Mouse (Mus musculus) limb, embryonic 14.5 days (tissue): Measurements from ENCODE around the gene Olfr726. TPM values are rescaled to one million over a fixed set of nuclear protein-coding genes. Genes with fewer than 3 reads are reported as not detected.

Experiments used
- ATAC-seq: fragments of 200-750 bp; cut with Nextera tagmentation; 2 replicates; pipeline ENCODE4 v1.8.0; 2017; ENCODE audit warnings: low read depth, moderate number of reproducible peaks, moderate TSS enrichment; ENCODE audit not compliant: low FRiP score
- DNase-seq: peaks from one replicate; pipeline ENCODE4 v3.0.0-alpha.2; 2015; ENCODE audit warnings: low spot score
- H3K27ac ChIP-seq: fragments of 300-500 bp; sonication (generic); replicated peaks from 2 replicates; pipeline ENCODE4 v1.5.1; 2014; ENCODE audit warnings: low read depth, mild to moderate bottlenecking, low read length, moderate library complexity, mixed read lengths
- H3K27me3 ChIP-seq: fragments of 300-500 bp; sonication (generic); 2 replicates; pipeline ENCODE4 v1.6.1; 2014; ENCODE audit warnings: low read length, mixed read lengths; ENCODE audit not compliant: control insufficient read depth, insufficient read depth
- H3K36me3 ChIP-seq: fragments of 300-500 bp; sonication (generic); 2 replicates; pipeline ENCODE4 v1.6.1; 2014; ENCODE audit warnings: mild to moderate bottlenecking, low read length, moderate library complexity, mixed read lengths; ENCODE audit not compliant: control insufficient read depth, insufficient read depth
- H3K4me1 ChIP-seq: fragments of 300-500 bp; sonication (generic); 2 replicates; pipeline ENCODE4 v1.6.1; 2014; ENCODE audit warnings: antibody characterized with exemption, low read length, mixed read lengths; ENCODE audit not compliant: control insufficient read depth, insufficient read depth
- H3K4me2 ChIP-seq: fragments of 300-500 bp; sonication (generic); replicated peaks from 2 replicates; pipeline ENCODE4 v1.6.1; 2014; ENCODE audit warnings: low read depth, mild to moderate bottlenecking, low read length, moderate library complexity; ENCODE audit not compliant: severe bottlenecking
- H3K4me3 ChIP-seq: fragments of 300-500 bp; sonication (generic); replicated peaks from 2 replicates; pipeline ENCODE4 v1.5.1; 2014; ENCODE audit warnings: low read length
- H3K9ac ChIP-seq: fragments of 300-500 bp; sonication (generic); 2 replicates; pipeline ENCODE4 v1.6.1; 2014; ENCODE audit warnings: mild to moderate bottlenecking, low read depth, low read length, moderate library complexity; ENCODE audit not compliant: severe bottlenecking
- H3K9me3 ChIP-seq: fragments of 300-500 bp; sonication (generic); 2 replicates; pipeline ENCODE4 v1.6.1; 2016; ENCODE audit warnings: low read length; ENCODE audit not compliant: control insufficient read depth
- POLR2A ChIP-seq: fragments of 200-500 bp; IDR thresholded peaks from 2 replicates; pipeline ENCODE4 v1.8.0; 2012; ENCODE audit warnings: inconsistent platforms, mild to moderate bottlenecking, moderate library complexity, borderline replicate concordance; ENCODE audit not compliant: insufficient read depth, insufficient read length; ENCODE audit errors: extremely low read depth
- WGBS: fragments of 180-500 bp; shearing (Covaris S2); extraction: QIAGEN DNeasy Blood & Tissue Kit; methylation state at CpG from one replicate; pipeline ENCODE4 v1.1.7; 2014; 5-methylcytosine and 5-hydroxymethylcytosine counted together
- polyA plus RNA-seq, 2 experiments: library from polyadenylated mRNA; depleted of rRNA in 1 of 2; stranded (reverse) in 1 of 2; unstranded in 1 of 2; fragments of >200 nt; fragmentation: Nextera tagmentation in 1 of 2; extraction: Ambion mirVana in 1 of 2; gene quantifications; 2 replicates each; pipeline versions ENCODE4 v1.2.1 to v1.2.3; 2012 to 2014

Olfr726 gene
- not detected in 2 replicates for polyA plus RNA-seq (2012; rRNA removed)
- polyA plus RNA-seq (2014; fragmentation: Nextera tagmentation; extraction: Ambion mirVana): not detected in 2 replicates

GRCm38 (mm10) chr14:50090853-50091252, at the start of gene Olfr726:
TSS of gene Olfr726 (minus strand) at chr14:50090953.
- Histone ChIP-seq H3K4me1 (no peaks in the 10 kb centered on the region), H3K4me3 (no peak within 1 kb of the TSS), H3K9me3 (no peaks in the 10 kb centered on the region), H3K36me3 (no peaks in the 10 kb centered on the region), H3K27me3 (no peaks in the 10 kb centered on the region), H3K9ac (no peak within 1 kb of the TSS), H3K4me2 (no peak within 1 kb of the TSS), H3K27ac (no peak within 1 kb of the TSS)
- 72% methylated on average over 1 of the region's 1 CpGs for WGBS
- TF ChIP-seq POLR2A: no peak
- no peak for ATAC-seq
- DNase-seq: no peak

GRCm38 (mm10) chr14:50122886-50123285, 32.1 kb upstream of the Olfr726 start, which contains the start of gene Olfr727:
TSS of gene Olfr727 (plus strand) at chr14:50123186.
- Histone ChIP-seq H3K4me1 (no peaks in the 10 kb centered on the region), H3K4me3 (no peak within 1 kb of the TSS), H3K27ac (no peak within 1 kb of the TSS), H3K4me2 (no peak within 1 kb of the TSS), H3K9me3 (no peaks in the 10 kb centered on the region), H3K9ac (no peak within 1 kb of the TSS), H3K36me3 (no peaks in the 10 kb centered on the region), H3K27me3 (no peaks in the 10 kb centered on the region)
- TF ChIP-seq POLR2A: no peak
- ATAC-seq: no peak
- 89% methylated on average over 1 of the region's 1 CpGs for WGBS
- no peak for DNase-seq

DNA sequence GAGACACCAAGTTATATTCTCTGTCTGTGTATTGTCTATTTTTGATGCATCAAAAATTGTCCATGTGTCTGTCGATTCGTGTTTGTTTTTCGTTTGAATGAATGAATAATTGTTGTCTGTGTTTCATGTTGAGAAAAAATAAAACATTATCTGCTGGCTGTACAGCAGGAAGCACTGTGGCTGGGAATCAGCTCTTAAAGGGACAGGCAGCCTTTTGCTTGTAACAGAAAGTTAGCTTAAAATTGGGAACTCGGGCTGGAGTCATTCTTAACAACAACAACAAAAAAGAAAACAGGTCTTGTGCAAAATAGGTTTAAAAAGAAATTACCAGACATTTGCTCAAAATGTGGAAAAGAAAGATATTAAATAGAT, 28.0 kb downstream of the Olfr726 start:
- no peaks in the 10 kb centered on the region for H3K27me3 ChIP-seq

DNA sequence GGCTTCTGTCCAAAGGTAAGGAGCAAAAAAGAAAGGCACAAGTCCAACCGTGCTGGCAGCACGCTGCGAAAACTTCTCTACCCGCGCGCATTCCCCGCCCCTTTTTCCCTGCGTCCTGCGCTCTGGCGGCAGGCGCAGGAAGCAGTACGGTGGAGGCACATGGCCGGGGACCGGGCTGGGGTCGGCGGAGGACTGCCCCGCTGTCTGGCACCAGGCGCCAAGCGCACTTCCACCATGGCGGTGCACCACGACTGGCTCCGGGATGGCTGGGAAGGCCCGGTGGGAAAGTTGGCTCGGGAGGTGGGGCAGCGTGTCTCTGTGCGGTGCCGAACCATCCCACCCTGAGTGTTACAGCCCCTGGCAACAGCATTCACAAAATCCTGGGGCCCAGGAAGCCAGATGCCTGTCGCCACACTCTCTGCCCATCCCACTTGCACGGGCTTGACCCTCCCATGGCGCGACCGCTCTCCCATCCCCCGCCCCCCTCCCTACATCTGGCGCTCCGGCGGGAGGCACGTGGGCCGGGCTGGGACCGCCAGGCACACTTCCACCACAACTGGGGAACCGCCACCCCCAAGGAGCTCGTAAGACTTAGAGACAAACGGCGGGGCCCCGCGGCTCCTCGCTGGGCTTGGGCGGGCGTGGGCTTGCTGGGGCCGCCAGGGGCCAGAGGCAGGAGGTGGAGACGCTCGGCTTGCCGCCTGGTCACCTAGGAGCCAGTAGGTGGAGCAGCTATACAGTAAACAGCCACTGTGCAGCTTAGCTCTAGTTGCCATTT, 28.6 kb downstream of the Olfr726 start:
- peak overlapping the region; percentile 72 for H3K9ac ChIP-seq
- no peaks in the 10 kb centered on the region for H3K36me3 ChIP-seq
- 2% methylated on average over 36 of the region's 52 CpGs for WGBS
- no peaks in the 10 kb centered on the region for H3K4me1 ChIP-seq
- no peaks in the 10 kb centered on the region for H3K9me3 ChIP-seq
- H3K4me3 ChIP-seq: peak overlapping the region; percentile 70
- 0 out of 2 replicates have a peak, but pooled peaks have one; percentile 27 for TF ChIP-seq POLR2A
- H3K4me2 ChIP-seq: peak overlapping the region; percentile 70
- peak; percentile 75 for DNase-seq
- H3K27me3 ChIP-seq: no peaks in the 10 kb centered on the region
- H3K27ac ChIP-seq: peak overlapping the region; percentile 92
- peak; percentile 93 for ATAC-seq

More for the DNA sequence above, 28.0 kb downstream of the Olfr726 start:
- peak overlapping the region; percentile 70 for H3K4me2 ChIP-seq
- peak overlapping the region; percentile 72; the same call in 1 of the 2 replicates for H3K9ac ChIP-seq
- no peak for DNase-seq
- 1% methylated on average over 4 of the region's 4 CpGs for WGBS
- no peaks in the 10 kb centered on the region for H3K9me3 ChIP-seq
- H3K4me3 ChIP-seq: peak overlapping the region; percentile 70
- H3K36me3 ChIP-seq: no peaks in the 10 kb centered on the region
- no peaks in the 10 kb centered on the region for H3K4me1 ChIP-seq
- TF ChIP-seq POLR2A: no peak
- ATAC-seq: peak; percentile 58
- peak overlapping the region; percentile 92 for H3K27ac ChIP-seq

DNA sequence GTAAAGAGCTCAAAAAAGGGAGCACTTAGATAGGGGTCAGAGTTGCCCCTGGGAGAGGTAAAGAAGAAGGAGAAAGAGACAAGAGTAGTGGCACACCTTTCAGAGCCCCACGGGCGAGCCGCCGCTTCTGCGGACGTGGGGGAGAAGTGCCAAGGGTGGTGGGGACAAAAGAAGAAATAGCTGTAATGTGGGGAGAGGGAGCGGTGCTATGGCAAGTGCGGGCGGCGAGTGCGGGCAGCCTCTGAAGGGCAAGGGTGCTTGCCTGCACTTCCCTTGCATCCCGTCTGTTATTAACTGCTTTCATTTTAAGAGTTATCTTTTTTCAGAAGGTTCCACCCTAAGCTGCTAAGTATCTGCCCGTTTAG, 29.2 kb downstream of the Olfr726 start:
- ATAC-seq (peak; percentile 32; the same call in 1 of the 2 replicates), DNase-seq (no peak)
- H3K27ac ChIP-seq: peak overlapping the region; percentile 92
- peak overlapping the region; percentile 70 for H3K4me3 ChIP-seq
- peak overlapping the region; percentile 70 for H3K4me2 ChIP-seq
- H3K9me3 ChIP-seq: no peaks in the 10 kb centered on the region
- TF ChIP-seq POLR2A: no peak
- peak overlapping the region; percentile 72 for H3K9ac ChIP-seq
- H3K4me1 ChIP-seq: no peaks in the 10 kb centered on the region
- WGBS: 2% methylated on average over 12 of the region's 13 CpGs
- H3K36me3 ChIP-seq: no peaks in the 10 kb centered on the region
- H3K27me3 ChIP-seq: no peaks in the 10 kb centered on the region
